Mouse (Mus musculus) cerebellum, adult 2 months (tissue): ENCODE measurements around the gene Lmx1a.

Experiments
- CTCF ChIP-seq: fragments of 200-500 bp; IDR thresholded peaks from 2 replicates; pipeline ENCODE4 v1.5.1; 2011; ENCODE audit warnings: low read depth, mild to moderate bottlenecking, control low read depth, low read length, moderate library complexity, borderline replicate concordance; ENCODE audit not compliant: insufficient read depth
- POLR2A ChIP-seq: fragments of 200-500 bp; IDR thresholded peaks from 2 replicates; pipeline ENCODE4 v1.6.1; 2011; ENCODE audit warnings: low read length, control low read depth, borderline replicate concordance; ENCODE audit not compliant: insufficient read depth

DNA sequence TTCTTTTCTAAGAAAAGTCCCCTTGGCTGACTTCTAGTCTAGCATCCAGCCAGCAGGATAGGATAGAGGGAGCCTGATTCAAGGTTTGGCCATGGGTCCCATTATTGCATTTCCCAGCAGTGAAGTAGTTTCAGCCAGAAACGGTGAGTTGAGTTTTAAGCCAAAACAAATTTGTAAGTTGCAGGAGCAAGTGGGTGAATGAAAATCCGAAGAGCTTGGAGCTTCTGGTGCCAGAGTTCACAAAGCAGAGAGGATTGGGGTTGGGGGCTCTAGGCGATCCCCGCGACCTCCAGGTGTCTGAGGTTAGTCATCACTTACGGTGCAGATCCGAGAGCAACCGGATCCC, 1.1 kb upstream of the Lmx1a start:
- no peak for TF ChIP-seq CTCF
- no peak for TF ChIP-seq POLR2A
